Mouse (Mus musculus) cerebellum, adult 2 months (tissue): Measurements from ENCODE around the gene Pwwp2a. TPM values are rescaled to one million over a fixed set of nuclear protein-coding genes. Genes with fewer than 3 reads are reported as not detected.

Source experiments
- DNase-seq, 2 experiments: peaks; one replicate each; pipeline ENCODE4 v3.0.0; 2021
- H3K27ac ChIP-seq: fragments of 200-500 bp; 2 replicates; pipeline ENCODE4 v1.5.1; 2012; ENCODE audit warnings: low read length, control low read depth, inconsistent platforms; ENCODE audit not compliant: insufficient read depth
- H3K27me3 ChIP-seq: fragments of 200-500 bp; 2 replicates; pipeline ENCODE4 v1.6.1; 2012; ENCODE audit warnings: inconsistent platforms, mild to moderate bottlenecking, low read length, moderate library complexity; ENCODE audit not compliant: control insufficient read depth, insufficient read depth
- H3K4me1 ChIP-seq: fragments of 200-500 bp; 2 replicates; pipeline ENCODE4 v1.6.1; 2011; ENCODE audit warnings: low read length; ENCODE audit not compliant: control insufficient read depth, insufficient read depth
- H3K4me3 ChIP-seq: fragments of 200-500 bp; replicated peaks from 2 replicates; pipeline ENCODE3; 2011; ENCODE audit warnings: mild to moderate bottlenecking, low read depth, low read length, control low read depth; ENCODE audit not compliant: insufficient read depth
- CTCF ChIP-seq: fragments of 200-500 bp; IDR thresholded peaks from 2 replicates; pipeline ENCODE4 v1.5.1; 2011; ENCODE audit warnings: low read depth, mild to moderate bottlenecking, control low read depth, low read length, moderate library complexity, borderline replicate concordance; ENCODE audit not compliant: insufficient read depth
- POLR2A ChIP-seq: fragments of 200-500 bp; IDR thresholded peaks from 2 replicates; pipeline ENCODE4 v1.6.1; 2011; ENCODE audit warnings: low read length, control low read depth, borderline replicate concordance; ENCODE audit not compliant: insufficient read depth
- WGBS: fragments of 180-500 bp; shearing (Covaris S2); methylation state at CpG from one replicate; pipeline ENCODE4 v1.1.7; 2018; 5-methylcytosine and 5-hydroxymethylcytosine counted together
- polyA plus RNA-seq: library from polyadenylated mRNA; depleted of rRNA; stranded (reverse); fragments of >200 nt; gene quantifications from 2 replicates; pipeline ENCODE4 v1.2.3, GENCODE M21; 2012

Gene Pwwp2a
- polyA plus RNA-seq, 1 experiment: 42.0 TPM

DNA sequence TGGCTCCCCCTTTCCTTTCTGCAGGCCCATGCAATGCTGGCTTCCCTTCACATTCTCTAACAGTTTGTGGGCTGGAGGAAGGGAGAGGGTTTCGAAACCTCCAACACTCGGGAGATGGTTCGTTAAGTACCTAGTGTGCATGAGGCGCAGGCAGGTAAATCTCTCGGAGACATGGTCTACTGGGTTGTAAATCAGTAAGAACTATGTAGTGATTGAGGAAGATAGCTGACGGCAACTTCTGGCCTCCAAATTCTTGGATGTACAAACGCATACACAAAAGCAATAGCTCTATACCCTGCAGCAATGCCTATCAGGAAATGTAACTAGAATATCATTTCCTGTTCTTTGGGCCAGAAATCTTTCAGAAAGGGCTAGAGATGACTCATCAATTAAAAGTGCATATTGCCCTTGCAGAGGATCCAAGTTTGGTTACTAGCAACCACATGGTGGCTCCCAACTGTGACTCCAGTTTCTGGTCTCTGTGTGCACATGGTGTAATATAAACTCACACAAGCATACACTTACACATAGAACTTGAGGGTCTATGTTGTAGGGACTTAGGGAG, 47.0 kb downstream of the Pwwp2a start:
- no peaks in the 10 kb centered on the region; the same call in 1 of the 2 replicates for H3K4me1 ChIP-seq
- DNase-seq: peak in 1 of 2 experiments; percentile 29
- no peak for TF ChIP-seq CTCF
- no peak for TF ChIP-seq POLR2A
- 87% methylated on average over 7 of the region's 7 CpGs for WGBS
- H3K4me3 ChIP-seq: no peak overlapping the region
- no peaks in the 10 kb centered on the region for H3K27me3 ChIP-seq
- no peak overlapping the region for H3K27ac ChIP-seq

DNA sequence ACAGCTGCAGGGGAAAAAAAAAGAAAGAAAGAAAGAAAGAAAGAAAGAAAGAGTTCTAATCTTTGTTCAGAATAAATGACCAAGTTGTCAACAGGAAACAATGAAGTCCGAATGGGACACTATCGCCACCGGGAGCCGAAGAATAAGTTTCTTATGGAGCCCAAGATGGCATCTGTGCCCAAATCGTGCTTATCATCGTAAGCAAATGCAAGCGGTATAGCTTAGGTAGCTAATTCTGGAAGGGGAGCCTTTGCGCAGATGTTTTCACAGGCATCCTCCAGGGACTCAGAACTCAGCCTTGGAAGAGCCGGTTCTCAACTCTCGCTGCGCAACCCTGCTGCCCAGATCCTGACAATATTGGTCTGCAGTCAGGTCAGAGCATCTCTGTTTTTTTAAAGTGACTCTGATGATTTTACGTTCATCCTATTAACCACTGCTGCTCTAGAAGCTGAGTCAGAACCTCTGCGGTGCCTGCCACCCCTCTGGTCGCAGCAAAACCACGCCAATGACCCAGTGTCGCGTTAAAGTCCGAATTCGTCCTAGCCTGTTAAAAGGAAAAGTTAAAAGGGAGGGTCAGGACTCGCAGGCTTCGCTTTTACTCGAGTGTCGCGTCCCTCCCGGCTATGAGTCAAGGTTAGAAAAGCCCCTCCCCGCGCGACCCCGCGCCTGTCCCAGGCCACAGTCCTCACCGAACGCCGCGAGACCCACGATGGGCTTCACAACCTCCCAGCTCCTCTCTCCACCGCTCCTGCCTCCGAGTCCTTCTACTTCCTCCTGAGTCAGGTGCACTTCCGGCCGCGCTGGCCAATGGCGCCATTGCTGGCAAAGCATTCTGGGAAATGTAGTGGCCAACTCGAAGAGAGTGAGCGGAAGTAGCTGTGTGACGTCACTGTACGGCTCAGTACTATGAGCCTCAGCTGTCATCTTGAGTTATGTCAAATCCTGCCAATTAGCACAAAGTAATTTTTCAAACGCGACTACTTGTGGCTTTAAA, 65.7 kb downstream of the Pwwp2a start, which contains the start of gene Ttc1:
Gene Ttc1 (minus strand): TSS at position 776 of the 994 bp plus-strand sequence.
- WGBS: 1% methylated on average over 47 of the region's 47 CpGs
- Histone ChIP-seq H3K27me3 (no peaks in the 10 kb centered on the region), H3K27ac (no peak within 1 kb of the TSS), H3K4me3 (peak within 1 kb of the TSS; percentile 86), H3K4me1 (peaks cover 4% of the 10 kb centered on the region; the same call in 1 of the 2 replicates)
- TF ChIP-seq POLR2A: peak; percentile 90
- TF ChIP-seq CTCF: no peak
- peak; percentile 97 to 98 for DNase-seq

DNA sequence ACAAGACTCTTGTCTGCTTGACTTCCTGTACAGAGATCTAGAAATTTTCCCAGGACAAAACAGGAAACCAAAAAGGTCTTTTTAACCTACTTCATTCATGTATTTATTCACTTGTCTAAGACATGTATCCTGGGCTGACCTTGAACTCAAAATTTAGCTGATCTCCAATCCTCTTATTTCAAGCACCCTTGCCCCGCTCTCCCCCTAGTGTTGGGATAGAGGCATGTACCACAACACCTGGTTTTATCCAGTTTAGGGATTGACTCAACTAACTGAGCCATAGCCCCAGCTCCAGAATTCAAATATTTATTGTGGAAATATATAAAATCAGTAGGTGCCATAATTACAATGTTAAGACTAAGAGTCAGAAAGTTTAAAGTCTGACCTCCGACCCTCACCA, 69.7 kb downstream of the Pwwp2a start:
- no peak overlapping the region for H3K4me3 ChIP-seq
- no peaks in the 10 kb centered on the region for H3K27me3 ChIP-seq
- DNase-seq: no peak
- 61% methylated on average over 2 of the region's 2 CpGs for WGBS
- H3K4me1 ChIP-seq: no peaks in the 10 kb centered on the region
- no peak overlapping the region for H3K27ac ChIP-seq
- TF ChIP-seq POLR2A (no peak), CTCF (no peak)

DNA sequence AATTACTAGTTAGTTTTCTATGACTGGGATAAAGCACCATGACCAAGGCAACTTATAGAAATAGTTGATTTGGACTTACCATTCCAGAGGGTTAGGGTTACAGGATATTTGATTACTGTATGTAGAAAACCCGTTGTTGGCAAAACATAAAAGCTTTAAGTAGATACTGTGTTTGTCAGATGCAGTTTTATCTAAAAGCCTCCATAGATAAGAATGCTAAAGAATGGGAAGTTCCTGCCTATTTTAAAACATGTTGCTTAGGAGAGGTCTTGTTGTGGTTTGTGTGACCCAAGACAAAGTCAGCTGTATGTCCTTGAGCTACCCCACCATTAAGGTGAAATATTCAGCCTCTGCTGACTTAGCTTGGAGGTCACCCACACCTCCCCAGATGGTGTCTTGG, 72.8 kb downstream of the Pwwp2a start:
- H3K27me3 ChIP-seq: no peaks in the 10 kb centered on the region
- DNase-seq: no peak
- no peak overlapping the region for H3K4me3 ChIP-seq
- no peak for TF ChIP-seq POLR2A
- TF ChIP-seq CTCF: no peak
- H3K27ac ChIP-seq: no peak overlapping the region
- WGBS: 82% methylated on average over 1 of the region's 1 CpGs
- no peaks in the 10 kb centered on the region for H3K4me1 ChIP-seq

DNA sequence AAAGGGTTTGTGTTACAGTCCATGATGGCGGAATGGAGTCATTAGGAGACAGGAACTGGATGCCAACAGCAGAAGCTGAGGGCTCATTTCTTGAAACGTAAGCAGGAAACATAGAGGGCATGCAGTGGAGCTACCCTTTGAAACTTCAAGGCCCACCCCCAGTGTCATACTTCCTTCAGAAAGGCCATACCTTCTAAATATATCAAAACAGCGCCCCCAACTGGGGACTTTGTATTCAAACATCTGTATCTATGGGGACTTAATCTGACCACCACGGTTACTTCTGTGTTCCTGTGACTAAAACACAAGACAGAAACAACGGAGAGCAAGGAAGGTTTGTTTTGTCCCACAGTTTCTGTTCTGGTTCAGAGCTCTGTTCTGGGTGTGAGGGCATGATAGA, 73.6 kb downstream of the Pwwp2a start:
- 72% methylated on average over 5 of the region's 5 CpGs for WGBS
- no peak overlapping the region for H3K4me3 ChIP-seq
- H3K27me3 ChIP-seq: no peaks in the 10 kb centered on the region; the same call in 1 of the 2 replicates
- H3K4me1 ChIP-seq: no peaks in the 10 kb centered on the region
- no peak overlapping the region for H3K27ac ChIP-seq
- DNase-seq: no peak
- TF ChIP-seq POLR2A (no peak), CTCF (no peak)

DNA sequence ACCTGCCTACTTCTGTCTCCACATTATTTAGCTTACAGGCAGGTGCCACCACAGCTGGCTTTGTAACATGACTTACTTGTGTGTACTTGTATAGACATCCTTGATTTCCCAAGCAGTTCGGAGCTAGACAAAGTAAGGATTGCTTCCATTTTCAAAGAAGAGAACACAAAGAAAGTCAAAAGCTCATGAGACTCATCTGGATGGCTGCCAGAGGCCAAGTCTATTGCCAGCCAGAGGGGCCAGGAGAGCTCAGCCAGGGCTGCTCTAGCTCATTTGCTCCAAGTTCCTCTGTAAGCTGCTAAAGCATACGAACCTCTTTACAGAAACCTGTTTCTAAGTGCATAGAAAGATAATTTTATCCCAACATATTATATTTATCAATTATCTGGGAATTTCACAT, 76.6 kb downstream of the Pwwp2a start:
- Histone ChIP-seq H3K4me1 (no peaks in the 10 kb centered on the region), H3K4me3 (no peak overlapping the region), H3K27me3 (no peaks in the 10 kb centered on the region; the same call in 1 of the 2 replicates), H3K27ac (no peak overlapping the region)
- 17% methylated on average over 2 of the region's 2 CpGs for WGBS
- TF ChIP-seq CTCF: no peak
- TF ChIP-seq POLR2A: no peak
- no peak for DNase-seq

DNA sequence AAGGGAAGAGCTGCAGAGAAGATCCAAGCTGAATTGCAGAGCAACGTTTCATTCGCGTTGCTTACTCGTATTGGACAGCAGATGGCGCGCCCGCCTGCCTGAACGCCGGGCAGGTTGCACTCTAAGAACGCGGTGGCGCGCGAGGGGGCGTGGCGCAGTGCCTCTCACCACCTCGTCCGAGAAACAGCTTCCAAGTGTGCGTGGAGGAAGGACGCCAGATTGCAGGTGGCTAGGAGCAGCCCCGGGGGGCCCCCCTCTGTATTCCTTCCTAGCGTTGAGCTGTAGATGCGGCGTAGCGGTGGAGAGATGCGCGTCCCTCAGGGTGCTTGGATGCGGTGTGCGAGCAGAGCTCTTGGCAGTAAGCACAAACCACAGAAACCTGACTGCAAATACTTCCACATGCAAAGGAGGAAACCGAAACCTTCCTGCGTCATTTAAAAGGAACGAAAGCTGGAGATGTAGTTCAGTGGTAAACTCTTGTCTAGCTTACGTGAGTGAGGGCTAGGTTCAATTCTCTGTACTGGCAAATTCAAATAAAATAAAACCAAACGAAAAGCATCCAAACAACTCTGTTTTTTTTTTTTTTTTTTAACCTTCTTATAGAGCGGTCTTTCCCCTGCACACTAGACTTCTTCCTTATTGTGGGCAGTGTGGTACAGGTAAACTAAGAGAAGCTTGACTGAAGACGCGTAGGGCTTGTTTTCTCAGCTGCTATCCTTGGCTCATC, 85.3 kb downstream of the Pwwp2a start:
- 6% methylated on average over 37 of the region's 37 CpGs for WGBS
- H3K27ac ChIP-seq: no peak overlapping the region

More for the DNA sequence above, 85.3 kb downstream of the Pwwp2a start:
- TF ChIP-seq POLR2A (no peak), CTCF (peak; percentile 83)
- peak overlapping the region; percentile 45 for H3K4me3 ChIP-seq
- no peaks in the 10 kb centered on the region for H3K4me1 ChIP-seq
- no peaks in the 10 kb centered on the region; the same call in 1 of the 2 replicates for H3K27me3 ChIP-seq
- DNase-seq: peak; percentile 69 to 75
